Mouse (Mus musculus): Measurements from ENCODE around the gene Exosc5. TPM values are rescaled to one million over a fixed set of nuclear protein-coding genes. Genes with fewer than 3 reads are reported as not detected.

Exosc5 gene
- polyA plus RNA-seq, 2 experiments: 63.0 to 64.9 TPM

GRCm38 (mm10) chr7:25620751-25621150 lies 38.2 kb upstream of the Exosc5 start:
- Histone ChIP-seq H3K4me3 (replicated peaks; ENCODE audit: low read length) (no peak overlapping the region), H3K9me3 (ENCODE audit: control insufficient read depth, low read length) (no peaks in the 10 kb centered on the region), H3K27ac (replicated peaks; ENCODE audit: low read depth, low read length) (no peak overlapping the region), H3K9ac (ENCODE audit: low read depth, low read length, severe bottlenecking) (no peak overlapping the region), H3K27me3 (ENCODE audit: control insufficient read depth, insufficient read depth, low read length) (no peaks in the 10 kb centered on the region), H3K4me2 (replicated peaks; ENCODE audit: low read depth, low read length, severe bottlenecking) (no peak overlapping the region), H3K4me1 (ENCODE audit: control insufficient read depth, insufficient read depth, low read length) (0 out of 2 replicates have a peak, but pooled peaks cover 5% of the 10 kb centered on the region), H3K36me3 (ENCODE audit: control insufficient read depth, insufficient read depth, low read length) (peaks cover 36% of the 10 kb centered on the region)
- no peak for TF ChIP-seq POLR2A (IDR thresholded peaks at IDR 0.05; ENCODE audit: borderline replicate concordance, extremely low read depth, insufficient read depth, insufficient read length)
- WGBS: 90% methylated on average over 11 of the region's 11 CpGs
- ATAC-seq (ENCODE audit: low FRiP score, low read depth) (no peak), DNase-seq (ENCODE audit: low spot score) (no peak)

GRCm38 (mm10) chr7:25623857-25624370 lies 35.0 kb upstream of the Exosc5 start:
- H3K4me3 ChIP-seq (replicated peaks; ENCODE audit: low read length): no peak overlapping the region

DNA sequence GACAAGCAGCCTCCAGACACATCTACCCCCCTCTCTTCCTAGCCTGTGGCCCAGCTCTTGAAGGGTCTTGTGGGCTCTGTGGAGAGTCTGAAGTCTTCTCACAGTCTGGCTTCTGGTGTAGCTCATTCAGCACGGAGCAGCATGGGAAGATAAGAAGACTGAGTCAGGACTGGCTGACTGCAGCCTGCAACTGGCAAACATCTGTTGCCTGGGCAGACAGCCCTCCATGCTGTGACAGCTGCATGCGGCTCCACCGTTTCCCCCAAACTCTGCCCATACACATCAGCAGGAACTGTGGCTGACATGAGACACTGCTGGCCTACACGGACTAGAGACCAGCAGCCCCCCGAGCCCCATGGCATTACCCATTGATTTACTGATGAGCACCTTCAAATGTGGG lies 34.1 kb upstream of the Exosc5 start:
- no peaks in the 10 kb centered on the region for H3K9me3 ChIP-seq (ENCODE audit: control insufficient read depth, low read length)
- H3K36me3 ChIP-seq (ENCODE audit: control insufficient read depth, insufficient read depth, low read length): peaks cover 36% of the 10 kb centered on the region
- peaks cover 14% of the 10 kb centered on the region for H3K4me1 ChIP-seq (ENCODE audit: control insufficient read depth, insufficient read depth, low read length)
- H3K9ac ChIP-seq (ENCODE audit: low read depth, low read length, severe bottlenecking): no peak overlapping the region
- no peak overlapping the region for H3K4me2 ChIP-seq (replicated peaks; ENCODE audit: low read depth, low read length, severe bottlenecking)
- no peak overlapping the region for H3K27ac ChIP-seq (replicated peaks; ENCODE audit: low read depth, low read length)
- peak; percentile 24; the same call in 1 of the 2 replicates for ATAC-seq (ENCODE audit: low FRiP score, low read depth)
- no peak for TF ChIP-seq POLR2A (IDR thresholded peaks at IDR 0.05; ENCODE audit: borderline replicate concordance, extremely low read depth, insufficient read depth, insufficient read length)
- H3K27me3 ChIP-seq (ENCODE audit: control insufficient read depth, insufficient read depth, low read length): no peaks in the 10 kb centered on the region
- 72% methylated on average over 5 of the region's 5 CpGs for WGBS
- peak; percentile 15 for DNase-seq (ENCODE audit: low spot score)
- H3K4me3 ChIP-seq (replicated peaks; ENCODE audit: low read length): no peak overlapping the region

More at GRCm38 (mm10) chr7:25623857-25624370, 35.0 kb upstream of the Exosc5 start:
- Histone ChIP-seq H3K4me2 (replicated peaks; ENCODE audit: low read depth, low read length, severe bottlenecking) (no peak overlapping the region), H3K4me1 (ENCODE audit: control insufficient read depth, insufficient read depth, low read length) (peaks cover 16% of the 10 kb centered on the region), H3K9ac (ENCODE audit: low read depth, low read length, severe bottlenecking) (no peak overlapping the region), H3K27ac (replicated peaks; ENCODE audit: low read depth, low read length) (no peak overlapping the region), H3K36me3 (ENCODE audit: control insufficient read depth, insufficient read depth, low read length) (peaks cover 36% of the 10 kb centered on the region), H3K9me3 (ENCODE audit: control insufficient read depth, low read length) (no peaks in the 10 kb centered on the region), H3K27me3 (ENCODE audit: control insufficient read depth, insufficient read depth, low read length) (no peaks in the 10 kb centered on the region)
- DNase-seq (ENCODE audit: low spot score) (no peak), ATAC-seq (ENCODE audit: low FRiP score, low read depth) (no peak)
- no peak for TF ChIP-seq POLR2A (IDR thresholded peaks at IDR 0.05; ENCODE audit: borderline replicate concordance, extremely low read depth, insufficient read depth, insufficient read length)
- WGBS: 91% methylated on average over 8 of the region's 11 CpGs

GRCm38 (mm10) chr7:25625594-25626250 lies 33.2 kb upstream of the Exosc5 start:
- WGBS: 75% methylated on average over 10 of the region's 10 CpGs

DNA sequence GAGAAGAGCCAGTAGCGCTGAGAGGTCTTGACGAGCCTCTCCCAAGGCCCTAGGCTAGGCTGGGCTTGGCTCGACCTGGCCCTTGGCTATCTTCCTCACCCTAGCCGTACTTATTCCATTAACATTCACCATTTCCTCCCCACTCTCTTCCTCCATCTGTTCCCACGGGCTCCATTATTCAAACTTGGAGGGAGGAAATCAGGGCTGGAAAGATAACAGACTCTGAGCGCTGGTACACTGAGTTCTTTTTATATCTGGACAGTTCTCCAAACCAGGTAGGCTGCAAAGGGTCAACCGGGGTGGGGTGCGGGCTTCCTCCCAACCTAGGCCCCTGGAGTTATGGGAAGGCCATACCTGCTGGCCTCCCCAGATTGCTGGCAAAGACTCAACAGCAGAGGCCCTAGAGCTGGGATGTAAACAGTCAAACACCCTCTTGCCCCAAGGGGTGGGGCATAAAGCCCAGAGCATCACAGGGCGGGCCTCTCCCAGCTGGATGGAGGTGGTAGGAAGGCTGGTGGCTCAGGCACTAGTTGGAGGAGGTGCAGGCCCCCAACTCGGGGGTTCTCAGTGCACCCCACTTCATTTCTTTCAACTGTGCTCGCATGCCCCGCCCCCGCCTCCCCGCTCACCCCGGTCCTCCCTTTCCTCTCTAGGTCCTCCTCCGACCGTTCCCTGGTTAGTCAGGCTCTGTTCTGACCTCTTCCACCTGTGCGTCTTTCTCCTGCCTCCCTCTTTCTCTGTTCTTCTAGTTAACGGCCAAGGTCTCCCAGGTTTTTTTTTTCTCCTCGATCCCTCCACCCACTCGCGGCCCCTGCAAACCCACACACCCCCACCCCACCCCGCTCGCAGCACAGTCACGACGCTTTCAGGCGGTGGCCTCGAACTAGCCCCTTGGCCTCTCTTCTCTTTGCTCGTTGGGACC lies 32.2 kb upstream of the Exosc5 start, which contains the start of gene B3gnt8:
Gene B3gnt8, plus strand, starts transcription at position 146 of the 922 bp plus-strand sequence.
- WGBS: 22% methylated on average over 24 of the region's 29 CpGs
- peaks cover 49% of the 10 kb centered on the region for H3K36me3 ChIP-seq (ENCODE audit: control insufficient read depth, insufficient read depth, low read length)
- H3K4me2 ChIP-seq (replicated peaks; ENCODE audit: low read depth, low read length, severe bottlenecking): peak within 1 kb of the TSS; percentile 65
- peak within 1 kb of the TSS; percentile 38 for H3K4me3 ChIP-seq (replicated peaks; ENCODE audit: low read length)
- H3K27ac ChIP-seq (replicated peaks; ENCODE audit: low read depth, low read length): no peak within 1 kb of the TSS
- H3K27me3 ChIP-seq (ENCODE audit: control insufficient read depth, insufficient read depth, low read length): no peaks in the 10 kb centered on the region
- no peak for TF ChIP-seq POLR2A (IDR thresholded peaks at IDR 0.05; ENCODE audit: borderline replicate concordance, extremely low read depth, insufficient read depth, insufficient read length)
- DNase-seq (ENCODE audit: low spot score): no peak
- peaks cover 11% of the 10 kb centered on the region for H3K4me1 ChIP-seq (ENCODE audit: control insufficient read depth, insufficient read depth, low read length)
- no peak for ATAC-seq (ENCODE audit: low FRiP score, low read depth)
- no peaks in the 10 kb centered on the region for H3K9me3 ChIP-seq (ENCODE audit: control insufficient read depth, low read length)
- H3K9ac ChIP-seq (ENCODE audit: low read depth, low read length, severe bottlenecking): peak within 1 kb of the TSS; percentile 53

More at GRCm38 (mm10) chr7:25625594-25626250, 33.2 kb upstream of the Exosc5 start:
- no peak overlapping the region for H3K27ac ChIP-seq (replicated peaks; ENCODE audit: low read depth, low read length)
- no peak overlapping the region for H3K4me2 ChIP-seq (replicated peaks; ENCODE audit: low read depth, low read length, severe bottlenecking)
- H3K4me3 ChIP-seq (replicated peaks; ENCODE audit: low read length): no peak overlapping the region
- peaks cover 44% of the 10 kb centered on the region for H3K36me3 ChIP-seq (ENCODE audit: control insufficient read depth, insufficient read depth, low read length)
- H3K9me3 ChIP-seq (ENCODE audit: control insufficient read depth, low read length): no peaks in the 10 kb centered on the region
- peaks cover 11% of the 10 kb centered on the region for H3K4me1 ChIP-seq (ENCODE audit: control insufficient read depth, insufficient read depth, low read length)
- TF ChIP-seq POLR2A (IDR thresholded peaks at IDR 0.05; ENCODE audit: borderline replicate concordance, extremely low read depth, insufficient read depth, insufficient read length): no peak
- ATAC-seq (ENCODE audit: low FRiP score, low read depth) (no peak), DNase-seq (ENCODE audit: low spot score) (no peak)
- H3K9ac ChIP-seq (ENCODE audit: low read depth, low read length, severe bottlenecking): no peak overlapping the region
- no peaks in the 10 kb centered on the region for H3K27me3 ChIP-seq (ENCODE audit: control insufficient read depth, insufficient read depth, low read length)

All from limb, embryonic 14.5 days (tissue).